Mouse (Mus musculus) spleen, postnatal 4 days (tissue): ENCODE results near the gene Prkca.
"Not testable (repeated sequence)": the region's sequence is repeated elsewhere in the genome, so short reads cannot be mapped to it uniquely, and the experiment has no call there.

Experiments
- DNase-seq, 2 experiments: peaks; one replicate each; pipeline ENCODE4 v3.0.0; 2022; ENCODE audit warnings: low spot score in 2 of 2

The Prkca gene

DNA sequence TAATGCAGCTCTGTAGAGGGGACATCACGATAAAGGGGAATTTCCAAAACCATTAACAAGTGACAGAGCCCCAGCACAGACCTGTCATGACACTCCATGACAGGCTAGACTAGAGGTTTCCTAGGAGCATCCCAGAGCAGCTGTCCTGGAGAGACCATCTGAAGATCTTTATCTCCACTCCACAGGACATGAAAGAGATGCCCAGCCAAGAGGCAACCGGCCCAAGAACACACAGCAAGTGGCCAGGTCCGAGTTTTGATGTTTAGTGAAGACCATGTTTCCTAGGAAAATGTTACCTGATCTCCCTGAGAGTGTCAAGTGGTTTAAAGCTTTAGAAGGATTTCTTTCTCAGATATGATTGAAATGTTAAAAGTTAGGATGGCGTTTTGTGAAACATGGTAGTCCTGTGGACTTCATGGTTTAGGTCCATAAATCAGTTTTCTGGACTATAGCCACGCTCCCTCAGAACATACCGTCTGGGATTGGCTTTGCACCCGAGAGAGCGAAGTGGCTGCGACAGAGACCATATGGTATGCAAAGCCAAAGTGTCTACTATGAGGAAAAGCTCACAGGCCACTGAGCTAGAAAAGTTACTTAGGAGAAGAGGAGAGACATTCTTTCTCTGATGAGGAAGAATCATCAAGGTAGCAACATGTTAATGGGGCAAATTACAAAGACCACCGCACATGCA is 226.2 kb downstream of the Prkca start:
- DNase-seq: no peak

DNA sequence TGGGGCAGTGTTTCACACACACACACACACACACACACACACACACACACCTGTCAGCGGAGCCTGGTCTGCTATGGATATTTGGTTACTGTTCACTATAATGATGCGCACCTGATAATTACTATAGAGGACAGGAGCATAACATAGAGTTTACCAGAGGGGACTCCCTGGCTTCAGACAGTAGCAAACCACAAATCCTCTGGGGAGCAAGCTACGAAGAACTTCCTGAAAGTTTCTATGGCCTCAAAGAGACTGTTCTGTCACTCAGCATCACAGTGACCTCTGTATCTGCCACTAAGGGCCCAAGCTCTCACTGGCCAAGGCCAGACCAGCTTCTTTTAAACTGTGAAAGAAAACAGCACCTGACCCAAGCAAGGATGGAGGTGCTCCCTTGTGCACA is 229.6 kb downstream of the Prkca start:
- no peak for DNase-seq

DNA sequence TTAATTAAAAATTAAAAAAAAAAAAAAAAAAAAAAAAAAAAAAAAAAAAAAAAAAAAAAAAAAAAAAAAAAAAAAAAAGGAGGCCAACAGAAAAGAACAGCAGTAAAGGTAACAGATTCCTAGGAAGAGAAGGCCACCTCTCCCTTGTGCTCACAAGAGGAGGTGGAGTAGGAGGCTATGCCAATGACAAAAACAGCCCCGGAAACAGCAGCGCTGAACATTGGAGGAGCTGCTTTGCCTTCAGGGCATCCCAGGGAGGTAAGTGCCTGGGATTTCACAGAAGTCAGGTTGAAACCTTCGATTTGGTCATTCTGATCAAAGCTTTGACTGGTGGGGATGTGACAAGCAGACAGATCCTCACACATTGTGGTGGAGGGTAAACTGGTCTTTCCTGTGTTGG is 231.3 kb downstream of the Prkca start:
- no peak for DNase-seq

DNA sequence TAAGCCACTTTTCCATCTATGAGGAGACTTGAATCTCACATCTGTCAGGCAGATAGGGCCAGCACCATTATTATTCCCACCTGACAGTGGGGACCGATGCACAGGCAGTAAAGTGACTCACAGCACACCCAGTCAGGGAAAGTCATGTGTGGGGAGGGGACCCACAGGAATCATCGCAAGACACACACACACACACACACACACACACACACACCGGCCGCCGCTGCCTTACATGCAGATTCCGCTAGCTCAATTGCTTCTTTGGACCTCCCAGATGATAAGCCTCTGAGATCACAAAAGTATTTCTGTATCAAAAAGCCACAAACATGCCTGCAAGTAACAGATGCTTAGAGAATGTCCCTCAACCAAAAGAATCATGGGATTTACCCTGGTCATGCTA is 239.6 kb downstream of the Prkca start:
- no peak for DNase-seq

DNA sequence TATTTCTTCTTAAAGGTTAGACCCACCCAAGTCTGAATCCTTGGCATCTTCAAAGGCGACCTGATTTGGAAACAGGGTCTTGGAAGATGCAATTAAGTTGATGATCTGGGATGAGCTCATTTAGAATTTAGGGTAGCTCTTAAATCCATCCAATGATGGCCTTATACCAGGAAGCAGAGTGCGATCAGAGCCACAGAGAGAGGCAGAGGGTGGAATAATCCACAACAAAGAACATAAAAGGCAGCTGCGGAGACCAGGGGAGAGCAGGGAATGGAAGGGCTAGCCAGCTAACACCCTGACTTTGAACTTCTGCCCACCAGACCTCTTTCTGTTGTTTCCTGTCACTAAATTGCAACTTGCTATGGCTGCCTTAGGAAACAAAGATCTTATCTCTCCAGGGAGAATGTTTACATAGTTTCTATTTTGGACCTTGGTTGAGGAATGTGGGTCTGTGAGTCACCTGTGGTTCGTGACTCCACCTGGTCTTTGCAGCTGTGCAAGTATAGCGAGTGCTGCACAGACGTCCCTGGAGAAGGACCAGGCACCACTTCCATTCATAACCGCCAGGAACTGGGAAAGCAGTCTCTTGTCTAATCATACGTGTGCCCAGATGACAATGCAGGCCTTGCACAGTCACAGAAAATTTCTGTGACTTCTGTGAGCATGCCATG is 242.3 kb downstream of the Prkca start:
- no peak for DNase-seq

DNA sequence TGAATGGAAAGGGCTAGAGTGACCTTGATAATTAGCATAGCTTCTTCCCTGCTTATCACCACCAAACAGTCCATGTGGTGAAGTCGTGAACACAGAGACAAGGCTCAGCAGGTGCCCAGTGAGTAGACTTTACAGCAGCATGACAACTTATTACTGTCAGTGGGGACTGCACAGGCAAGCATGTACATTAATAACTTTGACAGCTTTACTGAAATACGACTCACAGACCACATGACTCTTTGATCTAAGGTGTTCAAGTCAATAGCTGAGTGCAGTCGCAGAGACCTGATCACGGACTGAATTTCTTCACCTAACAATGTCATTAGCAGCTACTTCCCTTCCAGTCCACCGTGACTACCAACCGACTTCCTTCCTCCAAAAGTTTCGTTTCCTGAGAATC is 245.4 kb downstream of the Prkca start:
- DNase-seq: no peak

DNA sequence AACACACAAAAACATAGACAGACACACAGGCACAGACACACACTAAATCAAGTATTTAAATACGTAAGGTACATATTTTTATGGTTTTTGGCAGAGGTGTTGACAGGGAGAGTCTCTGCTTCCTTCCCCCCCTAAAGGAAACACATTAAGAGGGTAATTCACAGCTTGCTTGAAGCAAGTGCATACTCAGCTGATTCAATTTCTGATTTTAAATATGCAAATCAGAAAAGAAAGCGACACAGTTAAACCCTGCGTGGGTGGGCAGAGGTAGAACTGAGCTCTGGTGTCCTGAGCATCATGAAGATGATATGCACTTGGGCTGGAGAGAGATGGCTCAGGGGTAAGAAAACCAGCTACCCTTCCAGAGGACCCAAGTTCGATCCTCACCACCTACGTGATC is 248.9 kb downstream of the Prkca start:
- DNase-seq: no peak

DNA sequence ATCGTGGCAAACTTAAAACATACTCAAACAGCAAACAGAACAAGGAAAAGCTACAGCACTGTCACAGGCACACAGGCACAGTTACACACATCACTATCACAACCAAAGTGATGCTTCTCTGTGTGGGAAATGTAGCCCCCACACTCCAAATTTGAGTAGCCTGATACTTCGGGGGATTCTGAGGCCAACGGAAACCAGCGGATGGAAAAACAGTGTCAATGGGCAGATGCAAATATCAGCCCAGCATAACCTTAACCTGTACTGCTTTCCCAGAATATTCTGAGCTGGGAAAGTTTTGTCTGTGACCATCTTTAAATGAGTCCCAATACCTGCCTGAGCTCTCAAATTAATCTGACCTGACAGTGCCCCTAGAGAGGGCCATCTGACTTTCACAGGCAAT is 250.5 kb downstream of the Prkca start:
- DNase-seq: no peak

DNA sequence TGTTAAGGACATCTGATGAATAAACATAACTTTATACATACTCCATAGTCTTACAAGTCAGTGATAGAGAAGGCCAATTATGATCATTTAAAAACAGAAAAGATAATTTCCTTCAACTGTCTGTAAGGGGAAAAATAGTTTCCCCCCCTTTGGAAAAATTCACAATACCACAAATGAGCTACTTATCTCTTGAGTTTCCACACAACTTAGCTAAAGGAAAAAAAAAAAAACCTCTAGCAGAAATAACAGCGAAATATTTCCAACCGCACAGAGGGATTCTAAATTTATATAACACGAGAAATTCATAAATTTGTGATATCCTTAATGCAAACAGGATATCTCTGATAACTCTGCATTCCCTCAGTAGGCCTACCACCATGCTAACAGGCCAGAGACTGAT is 252.5 kb downstream of the Prkca start:
- no peak for DNase-seq

DNA sequence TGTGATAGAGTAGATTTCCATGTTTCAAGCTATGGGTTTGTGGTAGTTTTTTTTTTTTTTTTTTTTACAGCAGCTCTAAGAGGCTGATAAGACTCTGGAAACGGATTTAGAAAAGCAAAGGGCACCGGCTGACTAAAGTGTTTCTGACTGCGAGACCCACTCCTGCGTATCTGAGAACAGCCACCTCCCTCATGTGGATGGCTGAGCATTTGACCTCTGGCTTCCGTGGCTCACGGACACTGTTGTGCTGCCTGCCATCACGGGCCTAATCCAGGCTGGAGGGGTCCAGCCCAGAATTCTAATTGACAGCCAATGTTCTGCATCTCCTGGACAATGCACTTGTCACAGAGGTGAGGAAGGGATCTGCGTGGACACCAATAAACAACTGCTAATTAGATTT is 253.0 kb downstream of the Prkca start:
- DNase-seq: no peak

DNA sequence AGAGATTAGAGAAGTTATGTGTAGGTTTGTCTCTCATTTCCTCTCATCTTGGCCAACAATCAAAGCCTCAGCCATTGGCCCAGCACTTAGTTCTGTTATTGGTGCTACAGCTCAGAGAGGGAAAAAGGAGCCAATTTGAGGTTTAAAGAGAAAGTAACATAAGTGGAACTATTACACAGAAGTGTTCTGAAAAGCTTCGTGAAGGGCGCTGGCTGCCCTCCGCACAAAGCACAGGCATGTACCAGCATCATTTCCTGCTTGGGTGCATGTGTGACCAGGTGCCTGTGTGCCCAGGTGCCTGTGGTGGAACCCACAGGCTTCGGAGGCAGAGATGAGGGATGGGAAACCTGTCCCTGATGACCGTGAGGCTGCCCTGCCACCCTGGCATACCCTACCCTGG is 255.7 kb downstream of the Prkca start:
- no peak for DNase-seq

DNA sequence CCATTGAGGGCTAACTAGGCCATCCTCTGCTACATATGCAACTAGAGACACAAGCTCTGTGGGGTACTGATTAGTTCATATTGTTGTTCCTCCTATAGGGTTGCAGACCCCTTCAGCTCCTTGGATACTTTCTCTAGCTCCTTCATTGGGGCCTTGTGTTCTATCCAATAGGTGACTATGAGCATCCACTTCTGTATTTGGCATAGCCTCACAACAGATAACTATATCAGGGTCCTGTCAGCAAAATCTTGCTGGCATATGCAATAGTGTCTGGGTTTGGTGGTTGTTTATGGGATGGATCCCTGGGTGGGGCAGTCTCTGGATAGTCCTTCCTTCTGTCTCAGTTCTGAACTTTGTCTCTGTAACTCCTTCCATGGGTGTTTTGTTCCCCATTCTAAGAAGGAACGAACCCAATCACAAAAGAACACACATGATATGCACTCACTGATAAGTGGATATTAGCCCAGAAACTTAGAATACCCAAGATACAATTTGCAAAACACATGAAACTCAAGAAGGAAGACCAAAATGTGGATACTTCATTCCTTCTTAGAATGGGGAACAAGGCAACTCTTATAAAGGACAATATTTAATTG is 256.5 kb downstream of the Prkca start:
- DNase-seq: not testable (repeated sequence)

DNA sequence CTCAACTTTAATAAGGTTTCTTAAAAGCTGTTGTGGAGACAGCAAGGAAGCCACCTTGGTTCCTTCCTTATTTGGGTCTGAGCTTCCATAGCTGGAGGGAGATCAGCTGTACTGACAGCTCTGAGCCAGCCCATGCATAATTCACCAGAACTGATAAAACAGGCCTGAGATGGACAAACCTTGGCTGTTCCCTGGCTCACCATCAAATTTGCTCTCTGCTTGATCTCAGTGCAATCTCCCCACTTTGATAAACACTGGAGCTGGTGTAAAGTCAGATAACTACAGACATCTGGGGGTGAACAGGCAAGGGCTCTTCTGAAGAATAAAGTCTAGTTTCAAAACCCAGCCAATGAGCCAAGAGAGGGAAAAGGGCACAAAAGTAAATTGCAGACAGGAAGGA is 261.1 kb downstream of the Prkca start:
- no peak for DNase-seq

DNA sequence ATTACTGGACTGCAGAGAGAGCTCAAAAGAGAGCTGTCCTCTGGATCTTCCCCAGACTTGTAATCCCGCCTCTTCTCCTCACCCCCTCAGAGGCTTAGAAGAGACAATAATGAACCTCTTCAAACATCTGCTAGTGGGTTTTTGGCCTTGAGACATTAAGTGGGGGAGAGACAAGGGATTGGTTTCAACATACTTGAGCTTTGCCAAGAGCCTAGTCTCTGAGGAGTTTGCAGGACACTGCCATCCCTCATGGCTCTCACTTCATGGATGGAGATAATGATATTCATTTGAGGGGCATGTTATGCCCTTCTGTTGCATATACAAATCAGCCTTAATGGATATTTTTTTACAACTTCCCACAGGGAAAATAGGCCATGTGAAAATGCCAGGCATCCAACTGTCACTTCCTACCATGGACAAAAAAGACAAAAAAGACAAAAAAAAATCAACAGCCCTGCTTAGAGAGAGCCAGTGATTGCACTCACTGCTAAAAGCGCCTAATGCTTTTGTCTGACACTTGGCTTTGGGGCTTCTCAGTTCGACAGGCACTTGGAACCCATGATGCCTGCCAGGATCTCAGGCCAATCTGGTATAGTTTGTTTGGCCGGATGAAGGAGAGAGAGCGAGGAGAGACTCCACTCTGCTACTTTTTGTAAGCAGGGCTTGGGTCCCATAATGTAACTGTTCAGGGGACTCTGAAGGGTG is 263.6 kb downstream of the Prkca start:
- DNase-seq: no peak

DNA sequence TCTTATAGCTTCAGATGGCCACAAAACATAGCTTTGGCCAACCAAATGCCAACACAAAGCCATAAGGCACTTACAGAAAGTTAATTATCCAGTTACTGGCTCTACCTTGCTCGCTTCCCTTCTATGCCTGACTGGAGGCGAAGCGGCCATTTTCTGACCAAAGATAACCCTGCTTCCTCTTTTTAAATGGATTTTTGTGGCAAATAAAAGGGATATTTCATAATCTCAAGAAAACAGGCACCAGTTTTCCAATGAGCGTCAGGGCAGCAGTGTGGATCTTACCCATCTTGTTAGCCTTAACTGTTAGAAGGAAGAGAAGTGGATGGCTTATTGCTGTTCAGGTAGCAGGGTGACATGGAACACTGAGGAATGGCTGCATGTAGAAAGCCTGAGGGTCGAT is 264.3 kb downstream of the Prkca start:
- no peak for DNase-seq

DNA sequence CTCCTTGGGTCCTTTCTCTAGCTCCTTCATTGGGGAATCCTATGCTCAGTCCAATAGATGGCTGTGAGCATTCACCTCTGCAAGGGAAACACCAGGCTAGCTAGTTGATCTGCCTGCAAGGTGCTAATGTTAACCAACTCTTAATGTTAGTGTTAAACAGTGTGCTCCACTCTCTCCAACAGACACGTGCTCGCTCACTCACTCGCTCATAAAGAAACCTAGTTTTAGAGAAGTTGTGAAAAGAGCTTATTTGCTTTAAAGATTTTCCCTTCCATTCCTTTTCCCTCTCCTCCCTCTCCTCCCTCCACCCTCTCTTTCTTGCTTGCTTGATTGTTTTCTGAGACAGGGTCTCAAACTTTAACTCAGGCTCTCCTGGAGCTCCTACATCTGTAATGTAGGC is 266.2 kb downstream of the Prkca start:
- no peak for DNase-seq

DNA sequence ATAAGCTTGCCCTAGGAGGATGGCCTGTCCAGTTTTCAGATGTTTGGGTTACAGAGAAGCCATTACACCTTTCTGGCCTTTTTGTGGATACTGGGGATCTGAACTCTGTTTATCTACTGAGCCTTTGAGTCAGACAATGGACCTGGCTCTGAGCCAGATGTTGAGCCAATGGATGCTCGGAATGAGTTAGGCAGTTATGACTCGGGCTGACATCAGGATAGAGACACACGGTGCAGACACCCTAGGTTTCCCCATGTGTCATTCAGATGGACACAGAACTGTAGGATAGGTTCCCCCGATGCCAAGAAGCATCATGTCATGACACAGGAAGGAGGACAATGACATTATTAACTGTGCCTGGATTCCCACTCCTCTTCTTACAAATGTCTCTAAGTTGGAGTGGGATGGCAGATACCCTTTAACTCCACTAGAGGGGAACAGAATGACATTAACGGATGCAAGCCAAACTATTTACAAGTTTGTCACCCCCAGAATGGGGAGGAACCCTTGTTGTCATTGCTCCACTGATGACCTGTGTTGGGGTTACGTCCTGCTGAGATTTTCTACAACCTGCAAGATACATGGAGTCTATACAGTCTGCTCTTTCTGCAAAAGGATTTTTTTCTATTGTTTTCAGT is 271.0 kb downstream of the Prkca start:
- DNase-seq: no peak

DNA sequence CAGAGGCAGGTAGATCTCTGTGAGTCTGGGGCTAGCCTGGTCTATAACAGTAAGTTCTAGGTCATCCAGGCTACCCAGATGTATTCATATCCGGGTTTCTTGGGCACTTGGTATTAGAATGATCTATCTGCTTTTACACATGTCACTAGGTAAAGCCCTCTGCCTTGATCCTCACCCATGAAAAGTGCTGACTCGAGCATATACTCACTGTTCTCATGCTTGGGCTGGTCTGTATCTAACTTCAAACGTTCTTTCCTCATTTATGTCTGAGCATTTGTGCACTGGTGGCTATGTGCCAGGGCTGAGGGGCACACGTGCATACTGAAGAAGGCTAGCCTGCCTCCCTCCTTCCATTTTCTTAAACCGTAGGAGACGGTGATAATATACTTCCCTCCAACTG is 272.5 kb downstream of the Prkca start:
- DNase-seq: no peak

DNA sequence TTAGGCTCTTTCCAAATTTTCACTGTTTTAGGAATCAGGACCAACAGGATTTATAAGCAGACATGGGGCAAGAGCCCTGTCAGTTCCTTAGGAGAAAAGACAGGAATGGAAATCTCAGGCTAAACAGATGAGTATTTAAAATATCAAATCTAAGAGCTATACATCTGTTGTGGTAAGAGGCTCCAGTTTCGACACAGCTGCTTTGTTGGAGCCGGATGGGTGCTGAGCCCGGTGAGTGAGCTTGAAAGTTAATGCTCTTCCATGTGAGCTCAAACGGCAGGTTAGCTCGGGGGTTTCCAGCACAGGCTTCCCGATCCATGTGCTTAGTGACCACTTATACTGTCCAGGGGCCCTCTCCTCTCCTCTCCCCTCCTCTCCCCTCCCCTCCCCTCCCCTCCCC is 273.7 kb downstream of the Prkca start:
- DNase-seq: no peak

DNA sequence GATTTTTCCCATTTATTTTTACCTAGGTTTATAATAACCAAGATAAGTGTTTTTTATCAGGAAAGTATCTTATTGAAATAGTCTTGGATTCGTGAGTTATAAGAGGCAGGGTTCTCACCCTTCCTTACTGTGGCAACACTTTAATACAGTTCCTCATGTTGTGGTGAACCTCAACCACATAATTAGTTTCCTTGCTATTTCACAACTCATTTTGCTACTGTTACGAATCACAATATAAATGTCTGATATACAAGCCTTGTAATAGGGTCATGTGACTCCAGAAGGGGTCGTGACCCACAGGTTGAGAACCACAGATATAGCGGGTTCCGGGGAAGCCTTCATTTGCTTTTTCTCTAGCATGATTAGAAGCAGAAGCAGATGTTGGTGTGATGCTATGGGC is 275.3 kb downstream of the Prkca start:
- DNase-seq: no peak

DNA sequence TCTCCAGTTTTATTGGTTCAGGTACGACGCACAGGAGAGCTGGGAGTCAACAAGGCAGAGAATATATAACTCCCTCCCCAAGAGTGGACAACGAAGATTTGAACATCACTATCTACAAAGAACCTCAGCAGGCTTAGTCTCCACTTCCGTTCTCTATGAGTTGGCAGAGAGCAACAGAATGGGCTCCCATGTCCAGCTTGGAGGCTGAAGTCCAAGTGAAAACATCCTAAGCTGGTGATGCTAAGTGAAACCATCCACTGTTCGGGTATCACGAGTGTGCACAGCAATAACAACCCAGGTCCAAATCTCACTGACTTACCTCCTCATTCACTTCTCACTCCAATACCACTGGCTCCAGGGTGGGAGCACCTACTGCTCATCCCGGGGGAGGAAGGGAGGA is 276.6 kb downstream of the Prkca start:
- no peak for DNase-seq

DNA sequence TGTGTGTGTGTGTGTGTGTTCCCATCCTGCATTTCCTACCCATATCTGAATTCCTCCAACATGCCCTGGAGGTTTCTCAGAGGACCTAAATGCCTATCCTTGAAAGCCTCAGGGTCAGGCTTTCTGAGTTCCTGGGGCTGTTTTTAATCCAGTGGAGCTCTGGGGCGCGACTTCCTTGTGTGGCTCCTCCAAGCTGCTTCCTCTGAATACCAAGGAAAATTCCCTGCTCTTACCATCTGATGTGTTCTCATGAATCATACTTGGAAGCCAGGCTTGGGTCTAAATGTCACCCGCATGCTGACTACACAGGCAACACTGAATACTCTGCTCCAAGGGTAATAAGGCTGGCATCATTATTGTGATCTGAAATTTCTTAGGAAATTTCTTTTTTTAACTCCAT is 279.3 kb downstream of the Prkca start:
- no peak for DNase-seq
